Mouse (Mus musculus) heart, postnatal 0 days (tissue): ENCODE results near the gene Taf5l.

ENCODE experiments used
- CTCF ChIP-seq: IDR thresholded peaks from 2 replicates; pipeline ENCODE4 v1.5.1; 2016; ENCODE audit warnings: antibody characterized with exemption, control low read depth, low read depth
- EP300 ChIP-seq: IDR thresholded peaks from 2 replicates; pipeline ENCODE4 v1.6.1; 2016; ENCODE audit warnings: antibody characterized with exemption, low read depth

DNA sequence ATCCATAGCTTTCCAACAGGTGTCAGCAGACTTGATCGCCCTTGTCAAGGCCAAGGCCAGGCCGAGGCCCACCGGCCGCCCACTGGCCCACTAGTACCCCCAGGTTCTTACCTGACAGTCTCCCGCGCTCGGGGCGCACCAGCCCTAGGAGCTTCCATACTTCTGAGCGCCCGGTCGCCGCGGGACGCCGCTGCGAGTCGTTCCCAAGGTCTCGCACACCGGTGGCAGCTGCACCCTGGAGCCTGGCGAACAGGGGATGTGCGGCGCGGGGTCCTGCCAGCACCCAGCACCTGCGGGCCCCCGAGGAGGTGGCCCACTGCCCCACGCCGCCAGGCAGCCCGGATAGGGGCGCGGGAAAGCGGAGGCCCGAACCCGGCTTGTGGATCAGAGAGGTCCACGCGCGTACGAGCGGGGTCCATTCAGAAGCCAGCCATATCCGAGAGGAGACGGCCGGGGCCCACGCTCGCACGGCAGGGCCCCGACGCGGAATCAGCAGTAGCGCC lies 38.9 kb downstream of the Taf5l start:
- TF ChIP-seq CTCF (no peak), EP300 (no peak)
